Mouse (Mus musculus): Measurements from ENCODE around the gene Tasp1.

DNA sequence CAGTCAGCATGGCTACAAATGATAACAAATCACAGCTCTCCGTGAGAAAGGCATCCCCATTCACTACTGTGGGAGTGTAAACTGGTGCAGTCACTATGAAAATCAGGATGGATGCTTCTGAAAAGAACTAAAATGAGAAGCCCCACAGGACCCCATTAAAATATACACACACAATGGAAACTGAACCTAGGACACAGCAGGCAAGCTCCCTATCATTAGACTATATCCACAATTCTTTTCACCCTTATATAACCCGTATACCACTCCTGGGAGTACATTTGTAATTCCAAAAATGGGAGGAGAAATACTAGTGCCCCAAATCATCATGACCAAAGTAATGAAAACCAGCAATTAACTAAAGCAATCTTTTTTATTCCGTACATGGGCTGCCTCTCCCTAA is 190.7 kb downstream of the Tasp1 start:
- TF ChIP-seq CTCF (IDR thresholded peaks at IDR 0.05; ENCODE audit: borderline replicate concordance, insufficient read depth, low read depth, low read length) = no peak
- TF ChIP-seq POLR2A (IDR thresholded peaks at IDR 0.05; ENCODE audit: borderline replicate concordance, insufficient read depth, low read length) = no peak

Data from cerebellum, adult 2 months (tissue).